Mouse (Mus musculus) E14TG2a.4 (cell line): ENCODE data around the gene Tek.
A peak's percentile ranks its signal among the peaks of the same experiment; 100 is the strongest.

Source experiments
- H3K27me3 ChIP-seq: 2 replicates; pipeline ENCODE4 v1.6.1; 2014; ENCODE audit warnings: low read length, control low read depth; ENCODE audit not compliant: insufficient read depth
- H3K36me3 ChIP-seq: 2 replicates; pipeline ENCODE4 v1.6.1; 2014; ENCODE audit warnings: low read length, control low read depth; ENCODE audit not compliant: insufficient read depth
- H3K4me1 ChIP-seq: replicated peaks from 2 replicates; pipeline ENCODE4 v1.6.1; 2014; ENCODE audit warnings: low read depth, low read length, control low read depth
- H3K4me3 ChIP-seq: replicated peaks from 2 replicates; pipeline ENCODE4 v1.5.1; 2014; ENCODE audit warnings: mild to moderate bottlenecking, low read length
- H3K9me3 ChIP-seq: 2 replicates; pipeline ENCODE4 v1.6.1; 2014; ENCODE audit warnings: low read length, control low read depth
- CTCF ChIP-seq: conservative IDR thresholded peaks from 2 replicates; pipeline ENCODE4 v1.5.1; 2014; ENCODE audit warnings: low read length
- NANOG ChIP-seq: IDR thresholded peaks from 2 replicates; pipeline ENCODE4 v1.6.1; 2014; ENCODE audit warnings: borderline replicate concordance, low read length, mixed read lengths
- POU5F1 ChIP-seq: IDR thresholded peaks from 2 replicates; pipeline ENCODE4 v1.6.1; 2014; ENCODE audit warnings: low read length, borderline replicate concordance

The Tek gene

GRCm38 (mm10) chr4:94766176-94766575, 27.1 kb downstream of the Tek start:
- TF ChIP-seq POU5F1 (no peak), NANOG (no peak), CTCF (no peak)
- no peaks in the 10 kb centered on the region for H3K27me3 ChIP-seq
- H3K9me3 ChIP-seq = no peaks in the 10 kb centered on the region
- H3K36me3 ChIP-seq = no peaks in the 10 kb centered on the region
- H3K4me3 ChIP-seq = no peak overlapping the region
- no peaks in the 10 kb centered on the region for H3K4me1 ChIP-seq

- H3K9me3 ChIP-seq = no peaks in the 10 kb centered on the region
- no peak overlapping the region for H3K4me3 ChIP-seq
- no peak for TF ChIP-seq POU5F1
- TF ChIP-seq NANOG = no peak
- no peak for TF ChIP-seq CTCF
- H3K27me3 ChIP-seq = no peaks in the 10 kb centered on the region
- no peaks in the 10 kb centered on the region for H3K36me3 ChIP-seq
- no peaks in the 10 kb centered on the region for H3K4me1 ChIP-seq
These were observed 29.5 kb downstream of the Tek start for GRCm38 (mm10) chr4:94768624-94769023.

GRCm38 (mm10) chr4:94781043-94781442, 42.0 kb downstream of the Tek start:
- 0 out of 2 replicates have a peak, but pooled peaks cover 3% of the 10 kb centered on the region for H3K4me1 ChIP-seq
- H3K4me3 ChIP-seq = no peak overlapping the region
- TF ChIP-seq NANOG (no peak), CTCF (no peak), POU5F1 (no peak)
- no peaks in the 10 kb centered on the region for H3K9me3 ChIP-seq
- no peaks in the 10 kb centered on the region for H3K36me3 ChIP-seq
- no peaks in the 10 kb centered on the region for H3K27me3 ChIP-seq

- no peak for TF ChIP-seq CTCF
- no peak for TF ChIP-seq NANOG
- TF ChIP-seq POU5F1 = no peak
- H3K4me1 ChIP-seq = 0 out of 2 replicates have a peak, but pooled peaks cover 10% of the 10 kb centered on the region
- no peaks in the 10 kb centered on the region for H3K9me3 ChIP-seq
- no peaks in the 10 kb centered on the region for H3K36me3 ChIP-seq
- H3K27me3 ChIP-seq = no peaks in the 10 kb centered on the region
- H3K4me3 ChIP-seq = no peak overlapping the region
These were observed 46.8 kb downstream of the Tek start for GRCm38 (mm10) chr4:94785921-94786320.

GRCm38 (mm10) chr4:94803187-94803586, 64.1 kb downstream of the Tek start:
- no peak for TF ChIP-seq NANOG
- TF ChIP-seq CTCF = no peak
- no peak for TF ChIP-seq POU5F1

GRCm38 (mm10) chr4:94810616-94811015, 71.5 kb downstream of the Tek start:
- H3K36me3 ChIP-seq = no peaks in the 10 kb centered on the region
- TF ChIP-seq CTCF (no peak), NANOG (no peak), POU5F1 (no peak)
- H3K4me1 ChIP-seq = no peaks in the 10 kb centered on the region
- H3K4me3 ChIP-seq = no peak overlapping the region
- H3K9me3 ChIP-seq = no peaks in the 10 kb centered on the region
- no peaks in the 10 kb centered on the region for H3K27me3 ChIP-seq

More at GRCm38 (mm10) chr4:94803187-94803586, 64.1 kb downstream of the Tek start:
- no peaks in the 10 kb centered on the region for H3K36me3 ChIP-seq
- no peaks in the 10 kb centered on the region for H3K4me1 ChIP-seq
- no peaks in the 10 kb centered on the region for H3K27me3 ChIP-seq
- no peaks in the 10 kb centered on the region for H3K9me3 ChIP-seq
- H3K4me3 ChIP-seq = no peak overlapping the region

GRCm38 (mm10) chr4:94826891-94827290, 87.8 kb downstream of the Tek start:
- no peak for TF ChIP-seq NANOG
- TF ChIP-seq POU5F1 = no peak
- no peak for TF ChIP-seq CTCF
- Histone ChIP-seq H3K4me1 (no peaks in the 10 kb centered on the region), H3K27me3 (no peaks in the 10 kb centered on the region), H3K36me3 (no peaks in the 10 kb centered on the region), H3K9me3 (no peaks in the 10 kb centered on the region), H3K4me3 (no peak overlapping the region)

GRCm38 (mm10) chr4:94827429-94827828, 88.3 kb downstream of the Tek start:
- Histone ChIP-seq H3K4me1 (no peaks in the 10 kb centered on the region), H3K27me3 (no peaks in the 10 kb centered on the region), H3K4me3 (no peak overlapping the region), H3K9me3 (no peaks in the 10 kb centered on the region), H3K36me3 (no peaks in the 10 kb centered on the region)
- TF ChIP-seq CTCF (peak; percentile 63), NANOG (no peak)

GRCm38 (mm10) chr4:94829924-94830386, 90.9 kb downstream of the Tek start:
- H3K4me3 ChIP-seq = no peak overlapping the region
- H3K27me3 ChIP-seq = no peaks in the 10 kb centered on the region
- no peaks in the 10 kb centered on the region for H3K36me3 ChIP-seq
- TF ChIP-seq POU5F1 = no peak
- TF ChIP-seq NANOG = no peak
- TF ChIP-seq CTCF = no peak
- no peaks in the 10 kb centered on the region for H3K9me3 ChIP-seq
- no peaks in the 10 kb centered on the region for H3K4me1 ChIP-seq
